Mouse (Mus musculus): ENCODE measurements at regions not wholly inside any gene's neighbourhood (a gene's known extent, or its start where the extent isn't known, plus 50 kb on each side); places are given as distances from the start of the nearest gene placed in this dataset.

DNA sequence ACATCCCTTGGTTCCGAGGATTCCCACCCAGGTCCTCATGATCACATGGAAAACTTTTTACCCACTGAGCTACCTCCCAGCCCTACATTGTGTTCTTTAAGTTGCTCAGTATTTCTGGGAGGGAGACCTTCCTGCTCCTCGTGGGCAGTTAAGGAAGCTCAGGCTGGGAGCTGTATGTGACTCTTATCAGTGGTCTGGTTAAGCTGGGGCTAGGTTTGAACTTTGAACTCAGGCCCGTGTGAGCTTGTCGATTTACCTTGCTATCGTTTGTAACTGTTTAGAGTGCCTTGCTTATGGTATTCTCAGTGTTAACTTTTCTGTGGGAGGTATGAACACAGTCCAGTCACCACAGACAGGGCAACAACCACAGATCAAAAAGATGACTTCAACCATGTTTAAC, 68.4 kb upstream of the Tpm1 start:
- no peak for DNase-seq (ENCODE audit: low spot score in 2 of 2)

DNA sequence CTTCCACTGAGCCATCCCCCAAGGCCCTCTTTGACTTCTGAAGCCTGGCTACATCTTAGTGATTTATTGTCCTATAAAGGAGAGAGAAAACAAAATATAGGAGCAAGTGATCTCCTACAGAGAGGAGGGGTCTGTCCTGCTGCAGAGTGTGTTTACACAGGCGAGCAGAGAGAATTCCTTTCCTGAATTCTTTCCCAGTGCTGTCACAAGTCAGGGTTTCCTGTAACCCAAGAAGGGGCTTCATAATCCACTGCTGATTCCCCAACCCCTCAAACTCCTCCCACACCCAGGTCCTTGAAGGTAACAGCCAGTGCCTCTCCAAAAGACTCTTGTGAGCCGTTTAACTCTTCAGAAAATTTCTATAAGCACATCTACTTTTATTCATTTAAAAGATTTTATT, 66.8 kb upstream of the Tpm1 start:
- no peak for DNase-seq (ENCODE audit: low spot score in 2 of 2)

DNA sequence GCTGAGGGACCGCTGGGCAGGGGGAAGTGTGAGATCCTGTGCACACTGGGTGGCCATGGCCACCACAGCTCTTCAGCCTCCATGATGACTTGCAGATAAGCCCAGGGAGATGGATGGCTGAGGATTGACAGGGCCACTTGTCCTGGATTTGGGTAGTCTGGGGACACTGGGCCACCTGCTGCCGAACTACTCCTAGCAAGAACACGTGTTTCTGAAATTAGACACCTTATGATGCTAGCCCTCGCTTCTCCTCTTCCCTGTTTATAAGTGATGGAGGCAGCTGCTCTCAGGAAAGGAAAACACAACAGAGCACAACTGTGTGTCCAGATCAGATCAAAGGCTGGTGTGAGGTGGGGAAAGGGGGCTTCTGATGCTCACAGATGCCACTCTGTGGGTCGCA, 64.9 kb upstream of the Tpm1 start:
- no peak for DNase-seq (ENCODE audit: low spot score in 2 of 2)

DNA sequence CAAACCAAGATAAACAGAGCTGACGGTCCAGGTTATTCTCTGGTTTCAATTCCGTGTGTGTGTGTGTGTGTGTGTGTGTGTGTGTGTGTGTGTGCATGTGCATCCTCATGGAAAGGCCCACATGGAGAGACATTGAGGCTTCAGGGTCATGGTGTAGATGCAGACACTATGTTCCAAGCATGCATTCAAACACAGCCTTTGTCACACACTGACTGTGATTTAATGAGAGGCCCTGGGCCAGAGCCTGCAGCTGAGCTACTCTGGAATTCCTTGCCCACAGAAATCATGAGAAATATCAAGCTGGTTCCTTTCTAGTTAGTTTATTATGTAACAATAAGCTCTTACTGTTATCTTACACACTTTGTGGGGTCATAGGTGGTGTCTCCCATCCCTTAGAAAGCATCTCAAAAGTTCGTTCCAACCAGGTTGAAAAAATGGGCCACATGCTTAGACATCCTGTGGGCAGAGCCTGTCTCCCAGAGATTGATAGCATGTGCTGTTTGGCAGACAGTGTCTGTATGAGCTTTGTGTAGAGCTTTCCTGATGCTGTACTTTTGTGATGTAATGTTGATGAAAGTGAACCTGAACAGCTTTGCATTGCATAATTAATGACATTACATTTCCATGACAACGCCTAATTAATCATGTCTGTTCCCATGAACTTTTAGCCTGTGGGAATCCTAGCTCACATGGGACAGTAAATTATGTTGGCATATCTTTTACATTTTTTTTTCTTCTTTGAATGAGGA, 62.8 kb upstream of the Tpm1 start:
- DNase-seq (ENCODE audit: low spot score in 2 of 2): no peak

DNA sequence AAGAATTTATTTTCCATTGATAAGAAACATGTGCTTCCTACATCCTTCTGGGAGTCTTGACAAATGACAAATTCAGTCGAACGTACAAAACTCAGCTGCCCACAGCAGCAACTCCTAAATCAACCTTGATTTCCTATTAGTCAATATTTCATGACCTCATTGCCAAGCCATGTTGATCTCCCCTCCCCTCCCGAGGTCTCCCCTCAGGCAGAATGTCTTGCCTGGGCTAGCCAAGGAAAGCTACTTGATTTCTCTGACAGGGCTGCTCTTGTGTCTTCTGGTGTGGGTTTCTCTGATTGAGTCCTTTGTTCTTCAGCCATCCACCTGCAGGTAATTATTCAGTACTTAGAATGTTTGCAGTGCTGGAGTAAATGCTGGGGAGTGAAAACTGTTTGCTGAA, 58.7 kb upstream of the Tpm1 start:
- no peak for DNase-seq (ENCODE audit: low spot score in 2 of 2)

DNA sequence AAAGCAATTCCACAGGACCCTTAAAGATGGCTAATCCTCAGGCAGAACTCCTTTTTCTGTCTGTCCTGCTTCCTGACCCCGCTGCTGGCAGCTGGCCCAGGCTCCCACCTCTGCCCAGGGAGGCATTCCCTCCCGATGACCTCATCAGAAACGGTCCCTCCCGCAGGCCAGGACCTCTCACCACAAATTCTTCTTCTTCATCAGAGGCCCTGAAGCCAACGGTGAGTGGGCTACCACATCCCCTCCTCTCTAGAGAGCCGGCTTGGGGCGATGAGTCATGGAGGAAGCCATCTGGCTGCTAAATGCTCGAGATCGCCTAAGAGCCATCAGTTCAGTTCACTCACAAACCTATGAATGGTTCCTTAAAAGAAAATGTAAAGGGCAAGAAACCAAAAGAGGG, 56.7 kb upstream of the Tpm1 start:
- no peak for DNase-seq (ENCODE audit: low spot score in 2 of 2)

DNA sequence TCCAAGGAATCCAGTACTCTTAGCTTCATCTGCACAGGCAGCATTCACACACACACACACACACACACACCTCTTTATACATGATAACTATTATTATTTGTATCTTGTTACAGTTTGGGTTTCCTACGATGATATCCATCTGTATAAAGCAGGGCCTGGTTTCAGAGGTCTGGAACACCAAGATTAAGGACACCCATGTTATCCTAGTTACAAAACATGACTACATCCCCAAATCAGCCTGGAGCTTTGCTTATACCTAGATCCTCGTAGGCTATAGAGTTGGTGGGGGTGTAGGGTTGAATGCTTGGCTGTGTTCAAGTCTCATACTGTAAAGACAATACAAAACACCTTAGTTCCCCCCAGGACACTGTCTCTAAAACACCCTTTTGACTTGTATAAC, 56.0 kb upstream of the Tpm1 start:
- DNase-seq (ENCODE audit: low spot score in 2 of 2): no peak

DNA sequence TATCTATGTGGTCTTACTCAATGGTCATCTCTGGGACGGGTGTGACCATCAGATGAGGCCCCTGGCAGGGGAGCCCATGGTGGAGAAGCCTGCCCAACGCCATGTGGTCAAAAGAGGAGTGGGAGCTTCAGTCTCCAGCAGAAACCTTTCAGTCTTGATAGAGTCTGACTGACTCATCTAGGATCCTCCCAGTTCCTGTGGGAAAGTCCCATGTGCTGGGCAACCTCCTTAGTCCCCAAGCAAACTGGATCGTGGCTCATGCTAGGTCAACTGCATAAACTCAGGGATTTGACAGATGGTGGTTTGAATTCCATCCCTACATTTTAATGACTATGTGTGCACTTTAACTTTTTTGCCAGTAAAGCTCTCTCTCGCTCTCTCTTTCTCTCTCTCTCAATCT, 55.4 kb upstream of the Tpm1 start:
- no peak for DNase-seq (ENCODE audit: low spot score in 2 of 2)

DNA sequence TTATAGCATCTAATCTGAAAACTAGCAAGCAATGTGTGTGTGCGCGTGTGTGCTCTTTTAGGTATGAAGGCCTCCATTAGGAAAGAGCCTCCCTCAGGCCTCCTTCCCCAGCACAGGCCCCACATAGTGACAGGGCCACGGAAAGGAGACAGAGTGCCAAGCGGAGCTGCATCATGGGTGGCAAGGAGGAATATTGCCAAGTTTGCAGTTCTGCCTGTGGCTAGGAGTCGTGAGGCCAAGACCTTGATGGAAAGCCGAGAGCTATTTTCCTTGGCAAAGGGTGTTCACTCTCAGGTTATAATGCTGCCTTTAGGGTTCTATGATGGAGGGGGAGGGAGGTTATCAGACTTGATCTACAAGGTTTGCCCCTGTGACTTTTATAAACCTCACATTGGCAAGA, 53.4 kb upstream of the Tpm1 start:
- no peak for DNase-seq (ENCODE audit: low spot score in 2 of 2)

DNA sequence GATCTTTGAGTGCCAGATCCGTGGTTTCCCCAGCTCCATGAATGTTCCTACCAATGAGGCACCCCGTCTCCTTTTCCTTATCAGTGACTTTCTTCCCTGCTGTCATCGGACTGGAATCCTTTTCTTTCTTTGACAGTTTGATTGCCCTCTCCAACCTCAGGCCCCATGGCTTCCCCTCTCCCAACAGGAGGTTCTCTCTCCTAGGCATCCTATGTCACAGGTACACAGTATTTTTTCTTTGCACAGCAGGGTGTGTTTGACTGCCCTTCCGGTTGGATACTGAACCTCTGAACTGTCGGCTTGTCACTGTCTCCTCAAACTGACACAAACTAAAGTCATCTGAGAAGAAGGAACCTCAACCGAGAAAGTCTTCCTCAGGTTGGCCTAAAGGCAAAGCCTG, 50.3 kb upstream of the Tpm1 start:
- no peak for DNase-seq (ENCODE audit: low spot score in 2 of 2)
